Mouse (Mus musculus): ENCODE measurements around the gene Tbc1d9b. TPM values are rescaled to one million over a fixed set of nuclear protein-coding genes. Genes with fewer than 3 reads are reported as not detected.

Tbc1d9b gene
- polyA plus RNA-seq, 1 experiment from 2014 or later: 44.9 TPM

GRCm38 (mm10) chr11:50217811-50218210 is 86.6 kb downstream of the Tbc1d9b start:
- no peak overlapping the region for H3K9ac ChIP-seq
- H3K4me3 ChIP-seq: no peak overlapping the region
- 61% methylated on average over 4 of the region's 4 CpGs for WGBS
- H3K9me3 ChIP-seq: no peaks in the 10 kb centered on the region
- H3K27me3 ChIP-seq: no peaks in the 10 kb centered on the region
- H3K27ac ChIP-seq: no peak overlapping the region
- no peak overlapping the region for H3K4me2 ChIP-seq (replicated peaks)
- peaks cover 23% of the 10 kb centered on the region for H3K4me1 ChIP-seq
- no peaks in the 10 kb centered on the region for H3K36me3 ChIP-seq
- ATAC-seq (ENCODE audit: low FRiP score, low read depth): no peak

- Histone ChIP-seq H3K27me3 (no peaks in the 10 kb centered on the region), H3K4me1 (peaks cover 32% of the 10 kb centered on the region), H3K4me3 (no peak overlapping the region), H3K27ac (no peak overlapping the region), H3K36me3 (no peaks in the 10 kb centered on the region), H3K4me2 (replicated peaks) (no peak overlapping the region), H3K9ac (no peak overlapping the region), H3K9me3 (no peaks in the 10 kb centered on the region)
- no peak for ATAC-seq (ENCODE audit: low FRiP score, low read depth)
- WGBS: 35% methylated on average over 2 of the region's 2 CpGs
Observed at GRCm38 (mm10) chr11:50219833-50220232, 88.6 kb downstream of the Tbc1d9b start.

Other genes with a start within 250 kb of the Tbc1d9b start
- 0.27 and 0.31 TPM in 2 replicates for gene Rasgef1c, start 229.6 kb upstream of the Tbc1d9b start, polyA plus RNA-seq (2015; fragmentation: Nextera tagmentation; extraction: Ambion mirVana)
- gene Rnf130, start 106.0 kb upstream of the Tbc1d9b start, polyA plus RNA-seq (2015; fragmentation: Nextera tagmentation; extraction: Ambion mirVana): 85.6 and 88.8 TPM in 2 replicates
- gene Mrnip, start 43.0 kb downstream of the Tbc1d9b start, polyA plus RNA-seq (2015; fragmentation: Nextera tagmentation; extraction: Ambion mirVana): 18.0 and 18.7 TPM in 2 replicates
- gene Sqstm1, start 79.4 kb downstream of the Tbc1d9b start, polyA plus RNA-seq (2015; fragmentation: Nextera tagmentation; extraction: Ambion mirVana): 214 TPM in 2 replicates
- gene Mgat4b, start 79.5 kb downstream of the Tbc1d9b start, polyA plus RNA-seq (2015; fragmentation: Nextera tagmentation; extraction: Ambion mirVana): 17.1 and 20.5 TPM in 2 replicates
- 0.79 and 1.3 TPM in 2 replicates for gene Ltc4s, start 107.2 kb downstream of the Tbc1d9b start, polyA plus RNA-seq (2015; fragmentation: Nextera tagmentation; extraction: Ambion mirVana)
- 7.5 and 8.1 TPM in 2 replicates for gene Maml1, start 160.9 kb downstream of the Tbc1d9b start, polyA plus RNA-seq (2015; fragmentation: Nextera tagmentation; extraction: Ambion mirVana)
- gene Canx, start 194.3 kb downstream of the Tbc1d9b start, polyA plus RNA-seq (2015; fragmentation: Nextera tagmentation; extraction: Ambion mirVana): 311 and 331 TPM in 2 replicates
- 0.38 and 0.79 TPM in 2 replicates for gene Cby3, start 223.1 kb downstream of the Tbc1d9b start, polyA plus RNA-seq (2015; fragmentation: Nextera tagmentation; extraction: Ambion mirVana)
- gene Hnrnph1, start 245.6 kb downstream of the Tbc1d9b start, polyA plus RNA-seq (2015; fragmentation: Nextera tagmentation; extraction: Ambion mirVana): 572 and 577 TPM in 2 replicates